Mouse (Mus musculus) hindbrain, embryonic 10.5 days (tissue): ENCODE data around the gene Cnot2. TPM values are rescaled to one million over a fixed set of nuclear protein-coding genes. Genes with fewer than 3 reads are reported as not detected.
A peak's percentile ranks its signal among the peaks of the same experiment; 100 is the strongest.

Experiments used
- DNase-seq: peaks from one replicate; pipeline ENCODE4 v3.0.0-alpha.2; 2017; ENCODE audit warnings: low spot score
- H3K27ac ChIP-seq: fragments of 300-500 bp; sonication (generic); 2 replicates; pipeline ENCODE4 v1.5.1; 2016; ENCODE audit warnings: mild to moderate bottlenecking, moderate library complexity
- H3K27me3 ChIP-seq: fragments of 300-500 bp; sonication (generic); 2 replicates; pipeline ENCODE4 v1.6.1; 2016; ENCODE audit warnings: mild to moderate bottlenecking; ENCODE audit not compliant: poor library complexity, insufficient read depth, severe bottlenecking
- H3K36me3 ChIP-seq: fragments of 300-500 bp; sonication (generic); 2 replicates; pipeline ENCODE4 v1.6.1; 2016; ENCODE audit warnings: mild to moderate bottlenecking, moderate library complexity
- H3K4me1 ChIP-seq: fragments of 300-500 bp; sonication (generic); replicated peaks from 2 replicates; pipeline ENCODE4 v1.6.1; 2016; ENCODE audit warnings: mild to moderate bottlenecking
- H3K4me3 ChIP-seq: fragments of 300-500 bp; sonication (generic); 2 replicates; pipeline ENCODE4 v1.5.1; 2016; ENCODE audit warnings: mild to moderate bottlenecking, moderate library complexity
- H3K9me3 ChIP-seq: fragments of 300-500 bp; sonication (generic); 2 replicates; pipeline ENCODE4 v1.6.1; 2016; ENCODE audit warnings: mild to moderate bottlenecking, moderate library complexity
- WGBS: fragments of 180-500 bp; shearing (Covaris S2); methylation state at CpG from one replicate; pipeline ENCODE4 v1.1.7; 2016; 5-methylcytosine and 5-hydroxymethylcytosine counted together
- polyA plus RNA-seq: library from polyadenylated mRNA; unstranded; fragments of >200 nt; fragmentation: Nextera tagmentation; extraction: Ambion mirVana; gene quantifications from 2 replicates; pipeline ENCODE4 v1.2.1, GENCODE M21; 2016

Gene Cnot2
- polyA plus RNA-seq, 1 experiment from 2014 or later = 107 TPM

DNA sequence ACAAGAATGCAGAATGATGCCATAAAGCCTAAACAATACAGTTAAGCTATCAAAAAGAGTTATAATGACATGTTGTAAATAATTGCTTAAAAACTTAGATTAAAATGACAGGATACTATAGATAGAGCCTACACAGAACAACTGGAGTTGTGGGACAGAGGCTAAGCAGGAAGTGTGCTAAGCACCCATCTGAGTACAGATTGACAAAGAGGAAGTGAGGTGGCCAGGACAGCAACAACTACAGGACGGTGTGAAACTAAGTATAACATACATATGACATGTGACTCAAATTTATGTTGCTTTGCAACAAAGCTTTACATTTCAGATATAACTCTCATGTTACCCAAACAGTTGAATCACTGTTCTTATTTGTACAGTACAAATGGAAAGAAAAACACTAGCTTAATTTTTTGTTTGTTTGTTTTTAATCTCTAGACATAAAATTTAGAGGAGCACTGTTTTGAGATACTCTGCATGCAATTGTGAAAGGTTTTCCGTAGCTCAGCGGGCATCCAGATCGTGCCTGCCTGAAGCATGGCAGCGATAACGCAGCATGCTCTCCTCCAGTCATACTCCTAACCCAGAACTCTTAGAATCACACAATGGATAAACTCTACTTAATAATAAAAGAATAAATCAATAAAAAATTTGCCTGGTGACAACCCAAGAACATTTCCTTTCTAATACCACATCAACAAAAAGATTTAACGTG lies 75.9 kb downstream of the Cnot2 start:
- Histone ChIP-seq H3K27ac (no peak overlapping the region), H3K36me3 (peaks cover 11% of the 10 kb centered on the region), H3K4me3 (no peak overlapping the region), H3K4me1 (peaks cover 3% of the 10 kb centered on the region; the same call in 1 of the 2 replicates), H3K9me3 (no peaks in the 10 kb centered on the region), H3K27me3 (no peaks in the 10 kb centered on the region)
- WGBS = 91% methylated on average over 7 of the region's 7 CpGs
- DNase-seq = no peak

DNA sequence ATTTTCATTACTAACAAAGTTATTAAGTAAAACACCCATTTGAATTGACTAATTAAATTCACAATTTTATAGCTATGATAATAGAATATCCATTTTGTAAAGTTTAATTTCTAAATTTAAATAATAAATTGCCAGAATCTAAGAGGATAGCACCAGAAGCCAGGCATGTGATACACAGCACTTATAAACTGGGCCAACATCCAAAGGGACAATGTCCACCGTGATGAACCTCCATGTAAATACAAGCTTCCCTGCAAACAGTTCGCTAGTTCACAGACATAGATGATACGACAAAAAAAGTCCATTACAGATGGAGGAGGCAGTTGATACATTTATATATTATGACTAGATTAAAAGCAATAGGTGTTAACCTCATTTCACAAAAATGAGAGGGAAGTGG lies 88.5 kb downstream of the Cnot2 start:
- peaks cover 75% of the 10 kb centered on the region for H3K36me3 ChIP-seq
- 92% methylated on average over 3 of the region's 3 CpGs for WGBS

DNA sequence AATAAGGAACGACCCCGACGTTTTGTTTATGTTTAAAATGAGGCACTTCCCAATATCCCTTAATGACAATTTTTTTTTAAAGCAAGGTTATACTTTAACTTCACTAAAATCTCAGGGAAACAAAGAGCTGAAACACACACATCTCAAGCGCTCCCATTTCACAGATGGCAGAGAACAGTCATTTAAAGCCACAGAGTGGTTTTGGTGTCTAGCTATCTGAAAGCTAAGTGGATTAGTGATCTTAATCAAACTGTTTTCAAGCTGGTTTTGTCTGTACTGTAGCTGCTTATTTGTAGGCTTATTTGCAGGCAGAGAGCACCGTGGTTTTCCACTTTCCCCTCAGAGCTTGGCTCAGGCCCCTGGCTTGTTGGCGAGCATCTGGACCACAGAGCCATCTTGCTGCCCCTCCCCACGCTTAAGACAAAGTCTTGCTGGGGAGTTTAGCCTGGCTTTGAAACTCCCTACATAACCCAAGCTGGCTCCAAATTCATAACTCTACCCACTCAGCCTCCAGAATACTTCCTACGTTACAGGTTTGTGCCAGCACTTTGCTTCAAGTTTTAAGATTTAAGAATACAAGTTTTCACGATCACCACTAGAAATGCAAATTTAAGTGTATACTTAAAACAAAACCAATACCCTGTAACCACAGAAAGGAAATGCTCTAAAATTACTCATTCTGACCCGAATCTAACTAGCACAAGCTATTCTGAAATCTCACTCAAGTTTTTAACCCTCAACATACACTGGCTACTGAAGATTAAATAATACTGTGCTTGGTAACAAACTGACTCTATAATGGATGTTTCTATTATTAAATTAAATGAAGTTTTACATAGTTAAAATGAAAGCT lies 94.2 kb downstream of the Cnot2 start:
- H3K4me1 ChIP-seq = no peaks in the 10 kb centered on the region
- H3K36me3 ChIP-seq = peaks cover 75% of the 10 kb centered on the region
- H3K27ac ChIP-seq = no peak overlapping the region
- H3K27me3 ChIP-seq = no peaks in the 10 kb centered on the region
- DNase-seq = no peak
- 92% methylated on average over 10 of the region's 10 CpGs for WGBS
- no peak overlapping the region for H3K4me3 ChIP-seq
- H3K9me3 ChIP-seq = no peaks in the 10 kb centered on the region

More for the DNA sequence above, 88.5 kb downstream of the Cnot2 start:
- Histone ChIP-seq H3K4me3 (no peak overlapping the region), H3K27me3 (no peaks in the 10 kb centered on the region), H3K27ac (no peak overlapping the region), H3K9me3 (no peaks in the 10 kb centered on the region), H3K4me1 (no peaks in the 10 kb centered on the region)
- no peak for DNase-seq

DNA sequence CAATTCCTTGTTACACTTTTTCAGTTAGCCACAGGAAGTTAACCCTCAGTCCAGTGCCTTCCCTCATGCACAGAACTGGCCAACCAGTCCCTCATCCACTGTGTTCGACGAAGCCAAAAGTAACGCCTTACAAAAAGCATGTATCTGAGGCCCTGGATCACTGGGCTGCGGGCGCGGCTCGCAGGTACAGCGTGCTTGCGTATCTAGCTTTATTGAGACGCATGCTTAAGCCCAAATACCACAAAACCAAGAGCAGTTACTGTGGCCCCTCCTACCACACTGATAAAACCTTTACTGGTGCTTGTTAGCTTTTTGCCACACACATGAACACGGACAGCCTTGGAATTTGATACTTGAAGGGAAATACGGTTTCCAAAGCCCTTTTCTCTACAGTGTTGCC lies 99.4 kb downstream of the Cnot2 start:
- H3K4me1 ChIP-seq = no peaks in the 10 kb centered on the region
- H3K27me3 ChIP-seq = no peaks in the 10 kb centered on the region
- DNase-seq = no peak
- H3K4me3 ChIP-seq = no peak overlapping the region
- H3K27ac ChIP-seq = no peak overlapping the region
- peaks cover 49% of the 10 kb centered on the region for H3K36me3 ChIP-seq
- H3K9me3 ChIP-seq = no peaks in the 10 kb centered on the region
- 95% methylated on average over 12 of the region's 12 CpGs for WGBS

DNA sequence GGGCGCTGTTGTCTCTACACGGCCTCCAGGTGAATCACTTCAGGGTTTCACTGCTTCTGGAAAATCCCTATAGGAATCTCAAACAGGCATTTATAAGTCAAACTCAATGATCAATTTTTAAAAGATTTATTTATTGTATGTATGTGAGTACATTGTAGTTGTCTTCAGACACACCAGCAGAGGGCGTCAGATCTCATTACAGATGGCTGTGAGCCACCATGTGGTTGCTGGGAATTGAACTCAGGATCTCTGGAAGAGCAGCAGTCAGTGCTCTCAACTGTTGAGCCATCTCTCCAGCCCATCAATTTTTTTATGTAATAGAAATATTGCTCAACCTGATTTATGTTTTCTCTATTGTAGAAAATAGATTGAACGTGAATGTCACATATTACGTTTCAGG lies 100.3 kb downstream of the Cnot2 start:
- H3K4me3 ChIP-seq = no peak overlapping the region
- 0 out of 2 replicates have a peak, but pooled peaks cover 2% of the 10 kb centered on the region for H3K9me3 ChIP-seq
- no peaks in the 10 kb centered on the region for H3K27me3 ChIP-seq
- H3K36me3 ChIP-seq = peaks cover 42% of the 10 kb centered on the region
- 90% methylated on average over 5 of the region's 5 CpGs for WGBS
- no peaks in the 10 kb centered on the region for H3K4me1 ChIP-seq
- no peak for DNase-seq
- H3K27ac ChIP-seq = no peak overlapping the region

DNA sequence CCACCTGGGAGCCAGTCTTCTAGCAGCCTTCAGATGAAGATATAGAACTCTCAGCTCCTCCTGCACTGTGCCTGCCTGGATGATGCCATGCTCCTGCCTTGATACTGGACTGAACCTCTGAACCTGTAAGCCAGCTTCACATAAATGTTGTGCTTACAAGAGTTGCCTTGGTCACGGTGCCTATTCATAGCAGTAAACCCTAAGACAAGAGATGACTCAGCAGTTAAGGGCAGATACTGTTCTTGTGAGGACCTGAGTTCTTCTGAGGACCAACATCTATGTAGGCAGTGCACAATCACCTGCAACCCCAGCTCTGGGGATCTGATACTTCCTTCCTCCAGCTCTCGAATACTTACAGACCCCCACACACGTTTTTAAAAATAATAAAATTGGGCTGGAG lies 104.8 kb downstream of the Cnot2 start:
- H3K9me3 ChIP-seq = 0 out of 2 replicates have a peak, but pooled peaks cover 2% of the 10 kb centered on the region
- no peak overlapping the region for H3K27ac ChIP-seq
- 87% methylated on average over 3 of the region's 3 CpGs for WGBS

DNA sequence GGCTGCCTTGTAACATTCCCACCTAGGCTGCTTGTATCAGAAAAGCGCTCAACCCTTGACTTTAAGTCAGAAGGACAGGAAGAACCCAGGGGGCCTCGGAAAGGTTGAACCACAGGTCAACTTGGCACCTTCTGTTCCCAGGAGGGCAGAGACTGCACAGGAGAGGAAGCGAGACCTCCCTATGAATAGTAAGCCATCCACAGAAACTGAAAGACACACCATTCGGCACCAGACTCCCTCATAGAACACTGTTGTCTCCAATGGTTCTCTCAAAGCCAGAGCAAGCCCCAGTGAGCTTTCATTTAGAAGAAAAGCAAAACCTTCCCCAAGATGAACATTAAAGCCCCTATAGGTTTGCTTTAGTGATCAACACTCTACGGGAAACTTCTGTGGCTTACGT lies 105.6 kb downstream of the Cnot2 start:
- no peaks in the 10 kb centered on the region for H3K36me3 ChIP-seq
- WGBS = 78% methylated on average over 6 of the region's 6 CpGs
- no peak overlapping the region for H3K4me3 ChIP-seq
- no peak for DNase-seq
- no peak overlapping the region for H3K27ac ChIP-seq
- H3K4me1 ChIP-seq = peaks cover 35% of the 10 kb centered on the region
- 0 out of 2 replicates have a peak, but pooled peaks cover 2% of the 10 kb centered on the region for H3K9me3 ChIP-seq
- peaks cover 5% of the 10 kb centered on the region; the same call in 1 of the 2 replicates for H3K27me3 ChIP-seq

More for the DNA sequence above, 104.8 kb downstream of the Cnot2 start:
- H3K27me3 ChIP-seq = peaks cover 5% of the 10 kb centered on the region; the same call in 1 of the 2 replicates
- peaks cover 35% of the 10 kb centered on the region for H3K4me1 ChIP-seq
- H3K36me3 ChIP-seq = no peaks in the 10 kb centered on the region; the same call in 1 of the 2 replicates
- H3K4me3 ChIP-seq = no peak overlapping the region
- DNase-seq = no peak

DNA sequence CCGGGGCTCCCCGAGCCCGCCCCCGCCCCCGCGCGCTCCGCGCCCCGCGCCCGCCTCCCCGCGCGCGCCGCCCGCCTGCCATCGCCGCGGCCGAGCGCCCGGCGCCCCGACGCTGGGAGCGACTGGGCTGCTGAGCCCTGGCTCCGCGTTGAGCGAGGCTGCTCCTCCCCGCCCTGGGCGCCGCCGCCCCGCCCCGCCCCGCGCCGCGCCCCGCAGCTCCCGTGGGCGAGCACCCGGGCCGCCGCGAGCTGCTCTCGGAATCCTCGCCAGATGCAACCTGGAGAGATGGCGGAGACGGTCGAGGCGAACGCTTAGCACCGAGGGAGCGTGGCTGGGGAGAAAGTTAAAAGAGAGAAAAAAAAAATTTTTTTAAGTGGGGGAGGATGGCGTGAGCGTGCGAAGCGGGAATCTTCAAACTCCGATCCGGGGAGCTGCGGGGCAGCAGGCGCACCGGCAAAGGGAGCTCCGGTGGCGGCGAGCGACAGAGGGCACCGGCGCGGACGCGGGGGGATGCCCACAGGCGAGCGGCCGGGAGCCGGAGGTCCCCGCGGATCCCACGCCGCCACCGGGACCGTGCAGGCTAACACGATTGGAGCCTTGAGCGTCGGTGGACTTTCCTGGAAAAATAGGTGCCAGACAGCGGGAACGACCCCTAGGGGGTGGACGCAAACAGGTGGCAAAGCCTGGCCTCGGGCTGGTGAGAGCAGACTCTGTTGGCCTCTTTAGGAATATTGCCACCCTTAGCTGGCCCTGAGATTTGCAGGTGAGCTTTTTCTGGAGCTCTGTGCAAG lies 107.4 kb downstream of the Cnot2 start, which contains the start of gene Kcnmb4:
Gene Kcnmb4, minus strand, starts transcription at position 120 of the 791 bp plus-strand sequence.
- peak; percentile 61 for DNase-seq
- H3K27me3 ChIP-seq = peaks cover 5% of the 10 kb centered on the region; the same call in 1 of the 2 replicates
- no peaks in the 10 kb centered on the region; the same call in 1 of the 2 replicates for H3K36me3 ChIP-seq
- H3K27ac ChIP-seq = peak within 1 kb of the TSS; percentile 93
- H3K4me1 ChIP-seq = peaks cover 35% of the 10 kb centered on the region
- WGBS = under 1% methylated on average over 91 of the region's 92 CpGs
- H3K9me3 ChIP-seq = 0 out of 2 replicates have a peak, but pooled peaks cover 2% of the 10 kb centered on the region
- H3K4me3 ChIP-seq = peak within 1 kb of the TSS; percentile 74

DNA sequence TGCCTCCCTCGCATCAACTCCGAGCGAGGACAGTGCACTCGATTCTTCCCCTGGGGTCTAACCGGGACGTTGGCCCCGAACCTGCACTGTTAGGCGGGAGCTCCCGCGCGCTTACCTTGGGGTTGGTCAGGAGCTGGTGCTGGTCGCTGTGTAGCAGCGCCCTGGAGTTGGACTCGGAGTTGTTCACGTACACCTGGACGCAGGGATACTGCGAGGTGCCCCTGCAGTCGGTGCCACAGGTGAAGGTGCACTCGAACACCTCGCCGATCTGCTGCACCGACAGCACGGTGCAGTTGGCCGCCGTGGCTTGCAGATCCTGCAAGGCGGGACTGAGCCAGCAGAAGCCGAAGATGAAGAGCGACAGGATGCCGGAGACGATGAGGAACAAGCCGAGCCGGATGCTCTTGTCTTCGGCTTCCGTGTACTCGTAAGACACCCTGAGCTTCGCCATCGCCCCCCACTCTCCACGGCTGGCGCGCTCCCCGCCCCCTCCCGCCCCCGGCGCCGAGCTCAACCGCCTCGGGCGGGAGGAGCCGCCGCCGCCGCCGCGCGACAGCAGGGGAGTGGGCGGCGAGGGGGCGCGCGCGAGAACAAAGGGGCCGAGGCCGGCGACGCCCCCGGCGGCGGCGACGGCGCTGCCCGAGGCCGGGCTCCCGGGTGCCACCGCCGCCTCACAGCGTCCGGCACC lies 108.1 kb downstream of the Cnot2 start:
- Histone ChIP-seq H3K36me3 (no peaks in the 10 kb centered on the region; the same call in 1 of the 2 replicates), H3K4me3 (peak overlapping the region; percentile 74), H3K9me3 (0 out of 2 replicates have a peak, but pooled peaks cover 2% of the 10 kb centered on the region), H3K4me1 (peaks cover 35% of the 10 kb centered on the region), H3K27me3 (peaks cover 5% of the 10 kb centered on the region; the same call in 1 of the 2 replicates), H3K27ac (peak overlapping the region; percentile 93)
- WGBS = under 1% methylated on average over 66 of the region's 78 CpGs
- DNase-seq = peak; percentile 79

DNA sequence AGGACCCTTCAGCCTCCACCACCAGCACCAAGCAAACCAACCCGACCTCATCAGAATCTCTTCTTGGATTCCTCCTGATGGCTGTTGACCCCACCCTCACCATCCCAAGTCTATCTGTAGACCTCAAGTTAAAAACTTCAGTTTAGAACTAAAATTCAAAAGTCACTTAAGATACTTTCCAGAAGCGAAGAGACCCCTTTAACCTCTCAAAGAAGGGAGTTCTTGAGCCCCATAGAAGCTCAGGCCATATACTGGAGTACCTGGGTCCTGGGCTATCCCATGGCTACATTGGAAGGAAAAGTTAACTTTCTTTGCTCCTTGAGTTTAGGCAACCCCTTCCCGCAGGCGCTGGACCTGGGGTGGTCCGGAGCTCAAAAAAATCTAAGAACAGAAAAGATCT lies 108.7 kb downstream of the Cnot2 start:
- Histone ChIP-seq H3K4me1 (peaks cover 35% of the 10 kb centered on the region), H3K4me3 (peak overlapping the region; percentile 74), H3K27me3 (peaks cover 5% of the 10 kb centered on the region; the same call in 1 of the 2 replicates), H3K9me3 (0 out of 2 replicates have a peak, but pooled peaks cover 2% of the 10 kb centered on the region), H3K27ac (peak overlapping the region; percentile 93), H3K36me3 (no peaks in the 10 kb centered on the region; the same call in 1 of the 2 replicates)
- WGBS = 11% methylated on average over 5 of the region's 5 CpGs
- no peak for DNase-seq

DNA sequence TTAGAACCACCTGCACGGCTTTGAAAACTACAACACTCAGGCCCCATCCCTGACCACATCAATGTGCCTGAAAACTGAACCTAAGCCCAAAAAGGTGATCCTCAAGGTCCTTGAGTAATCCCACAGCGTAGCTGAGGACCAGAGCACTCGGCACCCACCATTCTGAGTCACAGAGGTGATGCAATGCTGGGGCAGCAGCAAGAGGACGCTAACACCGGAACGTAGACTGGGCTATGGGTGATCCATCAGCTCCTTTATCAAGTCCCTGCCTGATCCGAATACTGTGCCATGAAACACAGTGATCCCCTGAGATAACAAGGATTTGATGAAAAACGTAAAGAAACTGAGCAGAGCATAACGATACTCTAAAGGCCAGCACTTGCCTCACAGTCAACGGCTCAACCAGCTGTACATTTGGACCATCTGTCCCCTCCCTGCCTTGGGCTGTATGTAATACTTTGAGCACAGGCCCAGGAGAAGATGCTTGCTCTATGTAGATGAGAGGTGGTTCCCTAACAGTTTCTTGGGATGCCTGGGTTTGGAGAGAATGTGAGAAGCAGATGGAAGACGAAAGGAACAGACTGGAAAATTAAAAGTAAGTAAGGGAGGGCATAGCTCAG lies 110.9 kb downstream of the Cnot2 start:
- peaks cover 31% of the 10 kb centered on the region for H3K4me1 ChIP-seq
- DNase-seq = no peak
- H3K4me3 ChIP-seq = no peak overlapping the region
- H3K27me3 ChIP-seq = peaks cover 5% of the 10 kb centered on the region; the same call in 1 of the 2 replicates
- H3K9me3 ChIP-seq = no peaks in the 10 kb centered on the region
- H3K36me3 ChIP-seq = no peaks in the 10 kb centered on the region; the same call in 1 of the 2 replicates
- 90% methylated on average over 11 of the region's 11 CpGs for WGBS
- H3K27ac ChIP-seq = no peak overlapping the region
